Mouse (Mus musculus) forebrain, embryonic 10.5 days (tissue): Measurements from ENCODE around the gene Plac9a. TPM values are rescaled to one million over a fixed set of nuclear protein-coding genes. Genes with fewer than 3 reads are reported as not detected.
A peak's percentile ranks its signal among the peaks of the same experiment; 100 is the strongest.

ENCODE experiments used
- DNase-seq: peaks from one replicate; pipeline ENCODE4 v3.0.0-alpha.2; 2017; ENCODE audit warnings: low spot score; ENCODE audit errors: extremely low spot score
- H3K27ac ChIP-seq: fragments of 300-500 bp; sonication (generic); 2 replicates; pipeline ENCODE4 v1.5.1; 2016; ENCODE audit warnings: mild to moderate bottlenecking
- H3K27me3 ChIP-seq: fragments of 300-500 bp; sonication (generic); 2 replicates; pipeline ENCODE4 v1.6.1; 2016; ENCODE audit warnings: mild to moderate bottlenecking; ENCODE audit not compliant: poor library complexity, severe bottlenecking
- H3K36me3 ChIP-seq: fragments of 300-500 bp; sonication (generic); replicated peaks from 2 replicates; pipeline ENCODE4 v1.6.1; 2016; ENCODE audit warnings: mild to moderate bottlenecking, moderate library complexity
- H3K4me1 ChIP-seq: fragments of 300-500 bp; sonication (generic); 2 replicates; pipeline ENCODE4 v1.6.1; 2016
- H3K4me3 ChIP-seq: fragments of 300-500 bp; sonication (generic); 2 replicates; pipeline ENCODE4 v1.5.1; 2016; ENCODE audit warnings: mild to moderate bottlenecking, moderate library complexity
- H3K9me3 ChIP-seq: fragments of 300-500 bp; sonication (generic); 2 replicates; pipeline ENCODE4 v1.6.1; 2016; ENCODE audit warnings: mild to moderate bottlenecking, moderate library complexity
- WGBS: fragments of 180-500 bp; shearing (Covaris S2); methylation state at CpG from one replicate; pipeline ENCODE4 v1.1.7; 2016; 5-methylcytosine and 5-hydroxymethylcytosine counted together
- polyA plus RNA-seq: library from polyadenylated mRNA; unstranded; fragments of >200 nt; fragmentation: Nextera tagmentation; extraction: Ambion mirVana; gene quantifications from 2 replicates; pipeline ENCODE4 v1.2.1, GENCODE M21; 2016

The Plac9a gene
- polyA plus RNA-seq, 1 experiment from 2014 or later = not detected

DNA sequence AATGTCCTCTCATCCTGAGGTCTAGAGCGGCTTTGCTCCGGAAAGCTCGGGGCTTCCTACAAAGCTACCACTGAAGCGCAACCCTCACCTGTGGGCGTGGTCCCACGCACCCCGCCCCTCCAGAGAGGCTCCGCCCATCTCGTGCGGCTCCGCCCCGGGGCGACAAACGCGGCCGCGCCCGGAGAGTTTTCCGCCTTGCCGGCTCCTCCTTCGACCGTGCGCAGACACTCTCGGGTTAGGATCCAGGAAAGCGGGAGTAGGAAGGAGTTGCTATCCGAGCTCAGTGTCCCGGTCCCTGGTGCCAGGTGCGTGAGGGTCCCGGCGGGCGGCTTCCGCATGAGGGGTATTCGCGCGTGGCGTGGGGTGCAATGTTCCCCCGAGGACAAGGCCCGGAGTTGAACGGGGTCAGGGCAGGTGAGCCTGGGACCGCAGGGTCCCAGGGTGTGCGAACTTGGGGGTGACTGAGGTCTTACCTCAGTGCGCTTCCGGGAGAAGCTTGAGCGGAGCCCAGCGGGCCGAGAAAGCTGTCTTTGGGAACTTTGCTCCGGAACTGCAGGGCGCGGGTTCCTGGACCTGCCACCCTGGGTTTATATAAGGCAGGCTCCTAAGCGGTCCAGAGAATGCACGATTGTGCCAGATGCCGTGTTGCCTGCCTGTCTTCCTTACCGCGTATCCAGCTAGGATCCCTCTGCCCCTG, 60.8 kb downstream of the Plac9a start, which contains the start of gene Anxa11:
Anxa11 (plus strand) TSS at position 166 of the 697 bp plus-strand sequence.
- peak; percentile 66 for DNase-seq
- Histone ChIP-seq H3K4me3 (peak within 1 kb of the TSS; percentile 71), H3K9me3 (no peaks in the 10 kb centered on the region), H3K27ac (no peak within 1 kb of the TSS), H3K4me1 (peaks cover 21% of the 10 kb centered on the region), H3K36me3 (no peaks in the 10 kb centered on the region), H3K27me3 (peaks cover 64% of the 10 kb centered on the region)
- under 1% methylated on average over 54 of the region's 54 CpGs for WGBS

DNA sequence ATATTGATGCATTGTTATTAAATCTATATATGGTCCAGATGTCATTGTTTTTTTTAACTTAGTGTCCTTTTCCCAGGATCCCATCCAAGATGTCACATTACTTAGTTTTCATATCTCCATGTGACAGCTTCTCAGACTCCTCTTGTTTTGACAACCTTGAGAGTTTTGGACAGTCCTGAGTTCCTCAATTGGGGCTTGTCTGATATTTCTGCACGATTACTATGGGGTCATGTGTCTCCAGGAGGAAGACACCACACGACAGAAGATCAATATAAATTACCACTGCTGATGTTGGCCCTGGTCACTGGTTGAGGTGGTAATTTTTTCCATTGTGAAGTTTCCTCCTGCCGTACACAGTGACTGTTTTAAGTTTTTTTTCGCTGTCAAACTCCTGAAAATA, 61.3 kb downstream of the Plac9a start:
- 3% methylated on average over 4 of the region's 4 CpGs for WGBS
- Histone ChIP-seq H3K27me3 (peaks cover 64% of the 10 kb centered on the region), H3K36me3 (no peaks in the 10 kb centered on the region), H3K27ac (no peak overlapping the region), H3K9me3 (no peaks in the 10 kb centered on the region), H3K4me3 (peak overlapping the region; percentile 71), H3K4me1 (peaks cover 17% of the 10 kb centered on the region)
- DNase-seq = no peak

DNA sequence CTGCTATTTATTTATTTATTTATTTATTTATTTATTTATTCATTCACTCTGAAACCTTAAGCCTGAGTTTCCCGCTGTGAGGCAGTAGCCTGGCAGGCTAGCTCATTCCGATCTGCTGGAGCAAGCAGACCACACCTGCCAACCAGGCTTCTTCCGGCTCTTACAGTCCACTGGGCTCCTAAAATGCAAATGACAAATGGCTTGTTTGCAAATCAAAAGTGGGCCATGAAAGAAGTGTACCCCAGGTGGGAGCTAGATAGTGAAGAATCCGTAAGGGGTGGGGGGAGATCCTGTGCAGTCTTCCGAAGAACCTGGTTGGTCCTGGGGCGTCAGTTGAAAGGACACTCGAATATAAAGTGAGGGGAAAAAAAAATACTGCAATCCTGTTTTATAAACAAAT, 61.9 kb downstream of the Plac9a start:
- peaks cover 17% of the 10 kb centered on the region for H3K4me1 ChIP-seq
- no peak for DNase-seq
- no peaks in the 10 kb centered on the region for H3K36me3 ChIP-seq
- no peaks in the 10 kb centered on the region for H3K9me3 ChIP-seq
- H3K4me3 ChIP-seq = no peak overlapping the region
- H3K27me3 ChIP-seq = peaks cover 62% of the 10 kb centered on the region
- no peak overlapping the region for H3K27ac ChIP-seq
- 9% methylated on average over 7 of the region's 7 CpGs for WGBS

DNA sequence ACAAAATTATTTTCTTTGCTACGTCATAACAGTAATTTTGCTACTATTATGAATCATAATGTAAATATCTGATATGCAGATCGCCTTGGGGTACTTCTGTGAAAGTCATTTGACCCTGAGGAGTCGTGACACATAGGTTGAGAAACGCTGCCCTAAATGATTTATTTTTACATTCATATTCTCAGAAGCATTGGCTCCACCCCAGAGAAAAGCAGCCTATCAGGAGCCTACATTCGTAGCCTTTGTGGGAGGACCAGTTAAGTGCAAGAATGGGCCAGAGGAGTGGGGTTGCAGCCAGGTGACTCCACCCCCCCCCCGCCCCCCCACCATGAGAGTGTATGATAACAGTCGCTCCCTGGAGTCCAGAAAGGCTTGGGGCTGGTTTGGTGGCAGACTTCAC, 63.1 kb downstream of the Plac9a start:
- Histone ChIP-seq H3K27ac (no peak overlapping the region), H3K36me3 (no peaks in the 10 kb centered on the region), H3K27me3 (peaks cover 50% of the 10 kb centered on the region), H3K9me3 (no peaks in the 10 kb centered on the region), H3K4me1 (peaks cover 17% of the 10 kb centered on the region), H3K4me3 (no peak overlapping the region)
- DNase-seq = no peak
- WGBS = 80% methylated on average over 7 of the region's 7 CpGs

DNA sequence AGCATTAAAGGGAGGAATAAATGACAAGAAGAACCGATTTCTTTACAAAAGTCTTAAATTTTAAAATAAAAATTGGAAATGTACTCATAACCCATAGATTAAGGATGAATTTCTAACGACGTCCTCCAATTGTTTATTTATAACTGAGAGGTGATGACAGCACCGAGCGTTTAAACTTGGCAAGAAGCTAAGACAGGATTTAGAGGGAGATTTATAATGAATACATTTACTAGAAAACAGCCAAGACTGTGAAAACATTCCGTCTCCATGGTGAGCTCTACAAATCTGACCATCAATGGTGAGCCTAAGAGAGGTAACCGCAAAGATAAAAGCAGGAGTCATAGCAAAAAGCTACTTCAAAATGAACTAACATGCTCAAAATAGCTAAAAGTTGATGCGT, 64.5 kb downstream of the Plac9a start:
- Histone ChIP-seq H3K27me3 (peaks cover 37% of the 10 kb centered on the region), H3K27ac (no peak overlapping the region), H3K9me3 (no peaks in the 10 kb centered on the region), H3K36me3 (no peaks in the 10 kb centered on the region), H3K4me3 (no peak overlapping the region), H3K4me1 (peaks cover 17% of the 10 kb centered on the region)
- DNase-seq = no peak
- WGBS = 84% methylated on average over 8 of the region's 8 CpGs

Other genes starting within 250 kb of the Plac9a start
- 65.8 and 71.0 TPM in 2 replicates for gene Ppif, start 208.9 kb downstream of the Plac9a start, polyA plus RNA-seq
- gene Zcchc24, start 134.1 kb downstream of the Plac9a start, polyA plus RNA-seq = 8.1 TPM in 2 replicates
- 3.5 and 4.1 TPM in 2 replicates for gene Anxa11, start 60.9 kb downstream of the Plac9a start, polyA plus RNA-seq
- gene Tmem254a, start 24.6 kb upstream of the Plac9a start, polyA plus RNA-seq = 2.4 and 3.1 TPM in 2 replicates
- gene Cphx1, start 35.2 kb upstream of the Plac9a start, polyA plus RNA-seq = not detected in 2 replicates
- gene Duxbl1, start 75.5 kb upstream of the Plac9a start, polyA plus RNA-seq = 2.9 and 3.9 TPM in 2 replicates
- gene Gm9780, start 139.6 kb upstream of the Plac9a start, polyA plus RNA-seq = 0.55 TPM in 1 of 2 replicates, not detected in the other
- 18.2 and 19.0 TPM in 2 replicates for gene Tmem254c, start 164.3 kb upstream of the Plac9a start, polyA plus RNA-seq
- not detected in 2 replicates for gene Cphx2, start 178.4 kb upstream of the Plac9a start, polyA plus RNA-seq
- not detected in 2 replicates for gene Cphx3, start 179.2 kb upstream of the Plac9a start, polyA plus RNA-seq
- not detected in 2 replicates for gene Duxbl2, start 215.2 kb upstream of the Plac9a start, polyA plus RNA-seq